Mouse (Mus musculus): Measurements from ENCODE around the gene Prdm2.

DNA sequence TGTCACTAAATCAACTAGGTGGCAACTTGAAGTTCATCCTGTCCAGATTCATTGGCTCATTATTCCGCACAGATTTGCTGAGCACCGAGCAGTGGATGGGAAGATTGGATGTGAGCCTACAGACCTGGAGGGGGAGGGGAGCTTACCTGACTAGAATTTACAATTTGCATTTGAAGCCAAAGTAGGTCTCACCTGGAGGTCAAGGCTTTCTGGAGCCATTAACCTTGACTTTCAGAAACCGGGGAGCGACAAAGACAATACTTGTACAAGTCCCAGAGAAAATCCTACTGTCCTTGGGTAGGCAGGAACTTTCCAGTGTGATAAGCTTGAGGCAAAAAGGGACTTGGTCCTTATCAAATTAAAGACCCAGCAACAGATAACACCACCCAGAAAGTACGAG, 15.2 kb upstream of the Prdm2 start:
- no peak for TF ChIP-seq POLR2A (IDR thresholded peaks at IDR 0.05; ENCODE audit: low read depth, low read length)
- no peak for TF ChIP-seq CTCF (IDR thresholded peaks at IDR 0.05; ENCODE audit: borderline replicate concordance, insufficient read depth, low read length)

All from embryonic fibroblast, embryonic 13.5 days (primary cell).